Mouse (Mus musculus) lung, postnatal 0 days (tissue): Measurements from ENCODE around the gene Tectb.

Experiments used
- CTCF ChIP-seq: IDR thresholded peaks from 2 replicates; pipeline ENCODE4 v1.5.1; 2016; ENCODE audit warnings: antibody characterized with exemption, mild to moderate bottlenecking
- EP300 ChIP-seq: IDR thresholded peaks from 2 replicates; pipeline ENCODE4 v1.6.1; 2016; ENCODE audit warnings: antibody characterized with exemption, mild to moderate bottlenecking, control low read depth

GRCm38 (mm10) chr19:55139301-55139700, 41.2 kb upstream of the Tectb start:
- TF ChIP-seq CTCF = no peak
- peak; percentile 68 for TF ChIP-seq EP300
